Mouse (Mus musculus): Measurements from ENCODE around the gene Irgc1.
A peak's percentile ranks its signal among the peaks of the same experiment; 100 is the strongest.
"Not testable (repeated sequence)": the region's sequence is repeated elsewhere in the genome, so short reads cannot be mapped to it uniquely, and the experiment has no call there.

The Irgc1 gene

GRCm38 (mm10) chr7:24431713-24432112, 20.4 kb downstream of the Irgc1 start:
- DNase-seq: no peak

- DNase-seq: no peak
Measured at GRCm38 (mm10) chr7:24430551-24431345, 21.3 kb downstream of the Irgc1 start.

- no peak for DNase-seq
Measured at GRCm38 (mm10) chr7:24429413-24430112, 22.5 kb downstream of the Irgc1 start.

GRCm38 (mm10) chr7:24428725-24429124, 23.4 kb downstream of the Irgc1 start:
- DNase-seq: no peak

- no peak for DNase-seq
Measured at GRCm38 (mm10) chr7:24427168-24427567, 24.9 kb downstream of the Irgc1 start.

GRCm38 (mm10) chr7:24425919-24426318, 26.2 kb downstream of the Irgc1 start:
- no peak for DNase-seq

GRCm38 (mm10) chr7:24423956-24424732, 28.0 kb downstream of the Irgc1 start:
- no peak for DNase-seq

- DNase-seq: no peak
Measured at GRCm38 (mm10) chr7:24423107-24423763, 28.9 kb downstream of the Irgc1 start.

- DNase-seq: no peak
Measured at GRCm38 (mm10) chr7:24422251-24422650, 29.8 kb downstream of the Irgc1 start.

GRCm38 (mm10) chr7:24421648-24422047, 30.4 kb downstream of the Irgc1 start:
- DNase-seq: no peak

- DNase-seq: no peak
Measured at GRCm38 (mm10) chr7:24419579-24419978, 32.5 kb downstream of the Irgc1 start.

- no peak for DNase-seq
Measured at GRCm38 (mm10) chr7:24415261-24415660, 36.8 kb downstream of the Irgc1 start.

GRCm38 (mm10) chr7:24413630-24414029, 38.5 kb downstream of the Irgc1 start:
- DNase-seq: peak; percentile 31 to 41

- no peak for DNase-seq
Measured at GRCm38 (mm10) chr7:24410831-24411230, 41.3 kb downstream of the Irgc1 start.

GRCm38 (mm10) chr7:24410123-24410522, 42.0 kb downstream of the Irgc1 start:
- DNase-seq: no peak

GRCm38 (mm10) chr7:24408186-24408585, 43.9 kb downstream of the Irgc1 start:
- DNase-seq: no peak

GRCm38 (mm10) chr7:24406528-24407344, 45.4 kb downstream of the Irgc1 start:
- peak; percentile 36 to 61 for DNase-seq

GRCm38 (mm10) chr7:24405649-24406048, 46.4 kb downstream of the Irgc1 start:
- no peak for DNase-seq

GRCm38 (mm10) chr7:24402851-24403250, 49.2 kb downstream of the Irgc1 start:
- DNase-seq: no peak

GRCm38 (mm10) chr7:24400489-24400888, 51.6 kb downstream of the Irgc1 start:
- DNase-seq: not testable (repeated sequence)

GRCm38 (mm10) chr7:24400082-24400452, 52.0 kb downstream of the Irgc1 start:
- no peak for DNase-seq
